Mouse (Mus musculus) limb, embryonic 12.5 days (tissue): ENCODE measurements around the gene Cdk14. TPM values are rescaled to one million over a fixed set of nuclear protein-coding genes. Genes with fewer than 3 reads are reported as not detected.

ENCODE experiments used
- ATAC-seq: fragments of 200-750 bp; cut with Nextera tagmentation; 2 replicates; pipeline ENCODE4 v1.8.0; 2017; ENCODE audit warnings: low read depth, moderate TSS enrichment; ENCODE audit not compliant: insufficient number of reproducible peaks, insufficient read depth, low FRiP score, low TSS enrichment
- H3K27ac ChIP-seq: fragments of 300-500 bp; sonication (generic); 2 replicates; pipeline ENCODE4 v1.5.1; 2016; ENCODE audit warnings: mild to moderate bottlenecking, moderate library complexity
- H3K27me3 ChIP-seq: fragments of 300-500 bp; sonication (generic); 2 replicates; pipeline ENCODE4 v1.6.1; 2016; ENCODE audit warnings: mild to moderate bottlenecking, moderate library complexity
- H3K36me3 ChIP-seq: fragments of 300-500 bp; sonication (generic); 2 replicates; pipeline ENCODE4 v1.6.1; 2016; ENCODE audit warnings: mild to moderate bottlenecking, moderate library complexity
- H3K4me1 ChIP-seq: fragments of 300-500 bp; sonication (generic); replicated peaks from 2 replicates; pipeline ENCODE4 v1.6.1; 2016
- H3K4me2 ChIP-seq: fragments of 300-500 bp; sonication (generic); 2 replicates; pipeline ENCODE4 v1.6.1; 2016; ENCODE audit warnings: mild to moderate bottlenecking, moderate library complexity
- H3K4me3 ChIP-seq: fragments of 300-500 bp; sonication (generic); replicated peaks from 2 replicates; pipeline ENCODE4 v1.5.1; 2016; ENCODE audit warnings: mild to moderate bottlenecking
- H3K9ac ChIP-seq: fragments of 300-500 bp; sonication (generic); replicated peaks from 2 replicates; pipeline ENCODE4 v1.6.1; 2016; ENCODE audit warnings: mild to moderate bottlenecking, moderate library complexity
- H3K9me3 ChIP-seq: fragments of 300-500 bp; sonication (generic); 2 replicates; pipeline ENCODE4 v1.6.1; 2016; ENCODE audit warnings: mild to moderate bottlenecking, moderate library complexity
- WGBS: fragments of 180-500 bp; shearing (Covaris S2); methylation state at CpG from one replicate; pipeline ENCODE4 v1.1.7; 2016; 5-methylcytosine and 5-hydroxymethylcytosine counted together
- polyA plus RNA-seq: library from polyadenylated mRNA; unstranded; fragments of >200 nt; fragmentation: Nextera tagmentation; extraction: Ambion mirVana; gene quantifications from 2 replicates; pipeline ENCODE4 v1.2.1, GENCODE M21; 2016

The Cdk14 gene
- polyA plus RNA-seq, 1 experiment from 2014 or later: 27.6 TPM

DNA sequence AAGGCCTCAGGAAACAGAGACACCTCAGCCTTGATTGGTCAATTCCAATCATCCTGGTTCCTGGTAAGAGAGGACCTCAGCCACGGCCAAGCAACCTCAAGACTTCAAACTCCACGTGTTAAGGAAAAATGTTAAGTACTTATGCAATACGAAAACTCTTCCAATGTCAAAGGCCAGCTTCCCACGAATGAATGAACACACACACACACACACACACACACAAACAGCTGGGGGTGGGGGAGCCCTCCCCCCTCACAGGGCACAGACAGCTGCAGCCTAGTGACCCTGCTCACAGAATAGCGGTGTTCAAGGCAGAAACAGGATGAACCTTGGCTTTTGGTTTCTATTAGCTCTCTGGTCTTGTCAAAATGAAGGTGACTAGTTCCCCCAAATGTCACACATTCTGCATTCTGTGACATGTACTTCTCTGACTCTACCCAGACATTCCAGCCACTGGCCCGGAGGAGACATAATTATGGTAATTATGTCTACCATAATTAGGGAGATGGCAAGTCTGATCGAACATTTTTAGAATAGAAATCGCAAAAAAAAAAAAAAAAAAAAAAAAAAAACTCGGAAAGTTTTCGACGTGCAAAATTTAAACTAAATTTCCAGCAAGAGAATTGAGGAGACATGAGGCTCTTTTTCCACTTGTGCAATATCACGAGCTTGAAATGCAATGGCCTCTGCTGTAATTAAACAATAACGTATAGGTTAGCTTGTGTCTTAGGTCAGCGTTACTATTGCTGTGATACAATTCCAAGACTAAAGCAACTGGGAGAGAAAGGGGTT is 54.6 kb downstream of the Cdk14 start:
- Histone ChIP-seq H3K4me1 (no peaks in the 10 kb centered on the region), H3K9ac (no peak overlapping the region), H3K4me3 (no peak overlapping the region), H3K27me3 (no peaks in the 10 kb centered on the region), H3K9me3 (no peaks in the 10 kb centered on the region), H3K27ac (no peak overlapping the region), H3K4me2 (no peak overlapping the region), H3K36me3 (peaks cover 17% of the 10 kb centered on the region)
- no peak for ATAC-seq
- WGBS: 82% methylated on average over 14 of the region's 14 CpGs

DNA sequence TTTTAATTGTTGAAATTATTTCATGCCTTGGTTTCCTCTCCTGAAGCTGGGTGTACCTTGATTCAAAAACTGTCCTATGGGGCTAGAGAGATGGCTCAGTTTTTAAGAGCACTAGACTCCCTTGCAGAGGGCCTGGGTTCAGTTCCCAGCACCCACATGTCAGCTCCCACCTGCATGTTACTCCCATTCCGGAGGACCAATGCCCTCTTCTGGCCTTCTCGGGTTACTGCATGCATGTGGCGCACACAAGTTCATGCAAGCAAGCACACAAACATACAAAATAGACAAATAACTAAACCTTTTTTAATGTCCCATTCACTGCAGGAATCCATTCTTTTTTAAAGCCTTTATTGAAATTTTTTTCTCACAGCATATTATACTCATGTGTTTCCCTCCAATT is 58.4 kb downstream of the Cdk14 start:
- peaks cover 14% of the 10 kb centered on the region; the same call in 1 of the 2 replicates for H3K36me3 ChIP-seq
- WGBS: 92% methylated on average over 3 of the region's 3 CpGs
- H3K4me2 ChIP-seq: no peak overlapping the region
- H3K27ac ChIP-seq: no peak overlapping the region
- H3K4me3 ChIP-seq: no peak overlapping the region
- H3K4me1 ChIP-seq: peaks cover 9% of the 10 kb centered on the region; the same call in 1 of the 2 replicates
- H3K9me3 ChIP-seq: no peaks in the 10 kb centered on the region
- no peaks in the 10 kb centered on the region for H3K27me3 ChIP-seq
- H3K9ac ChIP-seq: no peak overlapping the region
- ATAC-seq: no peak

DNA sequence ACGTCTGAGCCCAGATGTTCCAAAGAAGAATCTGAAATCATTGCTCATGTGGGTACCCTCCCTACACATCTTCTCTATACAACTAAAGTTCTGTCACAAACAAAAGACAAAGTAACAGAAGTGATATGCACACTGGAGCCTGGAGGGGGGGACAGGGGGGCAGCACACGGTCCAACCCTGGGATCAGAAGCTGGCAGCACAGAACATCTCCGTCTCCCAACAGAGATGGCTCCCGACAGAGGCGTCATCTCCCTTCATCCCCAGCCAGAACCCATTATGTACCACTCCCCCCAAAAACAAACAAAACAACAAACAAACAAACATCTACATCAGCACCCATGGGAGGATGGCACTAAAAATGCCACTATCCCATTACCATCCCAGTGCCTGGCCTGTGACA is 59.8 kb downstream of the Cdk14 start:
- WGBS: 79% methylated on average over 5 of the region's 5 CpGs
- no peaks in the 10 kb centered on the region for H3K27me3 ChIP-seq
- H3K27ac ChIP-seq: no peak overlapping the region
- H3K4me3 ChIP-seq: no peak overlapping the region
- no peak for ATAC-seq
- peaks cover 14% of the 10 kb centered on the region; the same call in 1 of the 2 replicates for H3K36me3 ChIP-seq
- H3K4me1 ChIP-seq: peaks cover 15% of the 10 kb centered on the region; the same call in 1 of the 2 replicates
- no peaks in the 10 kb centered on the region for H3K9me3 ChIP-seq
- no peak overlapping the region for H3K9ac ChIP-seq
- H3K4me2 ChIP-seq: no peak overlapping the region

DNA sequence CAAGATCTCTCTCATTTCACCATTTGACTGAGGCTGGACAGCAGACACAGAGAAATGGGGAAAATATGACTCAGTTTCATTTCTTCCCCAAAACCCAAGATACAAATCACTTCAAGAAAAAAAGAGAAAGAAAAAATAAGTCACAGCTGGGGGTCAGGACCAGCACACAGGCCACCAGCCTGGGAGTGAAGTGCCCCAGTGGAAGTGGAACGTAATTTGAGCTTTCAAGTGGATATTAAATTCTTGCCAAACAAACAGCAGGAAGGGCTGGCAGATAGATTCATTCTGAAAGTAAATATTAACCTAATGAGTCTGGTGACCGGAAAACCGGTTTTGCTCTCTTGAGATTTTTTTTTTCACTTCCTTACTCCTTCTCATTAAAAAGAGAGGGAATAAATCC is 60.2 kb downstream of the Cdk14 start:
- no peak overlapping the region for H3K27ac ChIP-seq
- peaks cover 14% of the 10 kb centered on the region; the same call in 1 of the 2 replicates for H3K36me3 ChIP-seq
- H3K9me3 ChIP-seq: no peaks in the 10 kb centered on the region
- H3K4me2 ChIP-seq: no peak overlapping the region
- no peaks in the 10 kb centered on the region for H3K27me3 ChIP-seq
- H3K4me3 ChIP-seq: no peak overlapping the region
- WGBS: 44% methylated on average over 3 of the region's 3 CpGs
- peaks cover 19% of the 10 kb centered on the region for H3K4me1 ChIP-seq
- ATAC-seq: no peak
- H3K9ac ChIP-seq: no peak overlapping the region

DNA sequence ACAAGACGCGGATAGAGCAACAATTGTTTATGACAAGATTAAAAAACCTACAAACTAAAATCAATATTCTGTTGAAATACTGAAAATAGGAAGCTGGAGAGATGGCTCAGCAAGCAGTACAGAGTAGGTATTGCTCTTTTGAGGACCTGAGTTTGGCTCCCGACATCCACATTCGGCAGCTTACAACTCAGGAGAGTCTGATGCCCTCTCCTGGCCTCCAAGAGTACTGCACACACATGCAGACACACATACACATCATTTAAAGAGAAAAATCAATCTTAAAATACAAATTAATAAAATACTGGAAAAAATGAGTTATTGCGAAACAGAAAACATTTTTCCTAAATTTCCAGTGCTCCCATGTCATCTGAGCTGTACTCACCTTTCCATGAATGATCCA is 60.7 kb downstream of the Cdk14 start:
- Histone ChIP-seq H3K27ac (no peak overlapping the region), H3K9ac (no peak overlapping the region), H3K27me3 (no peaks in the 10 kb centered on the region), H3K36me3 (peaks cover 12% of the 10 kb centered on the region; the same call in 1 of the 2 replicates), H3K4me1 (peaks cover 21% of the 10 kb centered on the region), H3K4me2 (no peak overlapping the region), H3K9me3 (no peaks in the 10 kb centered on the region), H3K4me3 (no peak overlapping the region)
- ATAC-seq: no peak
- 96% methylated on average over 5 of the region's 5 CpGs for WGBS

DNA sequence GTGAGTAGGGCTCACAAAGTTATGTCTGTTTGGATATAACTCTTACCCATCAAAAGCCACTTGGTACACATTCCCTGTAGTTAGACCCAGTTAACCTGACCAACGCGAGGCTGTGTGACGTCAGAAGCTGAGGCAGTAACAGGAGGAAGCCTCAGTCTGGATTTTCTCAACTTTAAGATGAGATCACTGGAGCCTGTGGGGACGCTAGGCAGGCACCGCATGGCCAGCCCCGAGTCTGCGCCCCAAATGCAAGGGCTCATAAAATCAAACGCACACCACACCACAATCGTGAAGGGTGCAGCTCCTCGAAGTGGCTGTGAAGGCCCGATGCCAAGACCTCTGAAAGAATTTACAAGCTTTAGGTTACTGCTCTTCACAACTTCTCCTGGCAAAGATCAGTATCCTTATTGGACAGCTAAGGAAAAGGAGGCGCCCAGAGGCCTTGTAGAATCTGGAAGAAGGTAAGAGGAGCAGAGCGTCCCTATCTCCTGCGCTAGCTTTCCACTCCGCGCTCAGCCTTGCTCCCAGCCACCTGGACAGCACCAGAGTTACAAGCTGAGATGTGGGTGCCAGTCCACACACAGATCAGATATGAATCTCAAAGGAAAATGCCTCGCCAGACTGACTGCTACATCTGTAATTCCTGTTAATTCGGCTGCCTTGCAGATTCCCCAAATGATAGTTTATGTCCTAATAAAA is 61.9 kb downstream of the Cdk14 start:
- WGBS: 51% methylated on average over 18 of the region's 18 CpGs
- no peaks in the 10 kb centered on the region for H3K27me3 ChIP-seq
- H3K36me3 ChIP-seq: peaks cover 1% of the 10 kb centered on the region; the same call in 1 of the 2 replicates
- H3K4me1 ChIP-seq: peaks cover 27% of the 10 kb centered on the region
- H3K9me3 ChIP-seq: no peaks in the 10 kb centered on the region
- no peak for ATAC-seq
- no peak overlapping the region for H3K9ac ChIP-seq
- H3K4me3 ChIP-seq: no peak overlapping the region
- H3K4me2 ChIP-seq: no peak overlapping the region
- H3K27ac ChIP-seq: no peak overlapping the region

DNA sequence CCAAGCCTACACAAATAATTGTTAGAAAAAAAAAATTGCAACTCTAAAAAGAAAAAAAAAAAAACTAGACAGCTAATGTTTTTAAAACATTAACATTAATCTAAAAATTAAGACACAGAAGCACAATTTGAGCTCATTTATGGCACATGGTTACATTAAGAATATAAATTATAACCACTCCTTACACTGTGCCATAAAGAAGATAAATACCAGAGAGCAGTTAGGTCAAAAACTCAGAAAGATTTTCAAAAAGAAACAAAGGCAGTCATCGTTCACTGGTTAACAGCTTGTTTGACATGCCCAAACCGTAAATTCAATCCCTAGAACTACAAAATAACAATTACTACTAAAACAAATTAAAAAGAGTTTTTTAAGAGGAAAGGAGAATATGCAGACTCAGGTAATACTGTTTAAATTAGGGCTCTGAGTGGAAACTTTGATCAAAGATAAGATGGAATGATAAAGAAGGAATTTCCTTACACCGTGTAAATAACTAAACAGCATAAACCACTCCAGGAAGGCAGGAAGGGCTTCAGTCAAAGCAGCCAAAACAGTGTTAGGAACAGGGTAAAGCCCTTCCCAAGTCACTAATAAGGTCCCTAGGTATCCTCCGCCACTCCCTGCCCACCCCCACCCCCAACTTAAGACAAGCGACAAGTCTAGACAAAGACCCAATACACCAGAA is 65.3 kb downstream of the Cdk14 start:
- no peak overlapping the region for H3K4me2 ChIP-seq
- no peak overlapping the region for H3K9ac ChIP-seq
- H3K27ac ChIP-seq: no peak overlapping the region
- no peaks in the 10 kb centered on the region for H3K9me3 ChIP-seq
- H3K4me3 ChIP-seq: no peak overlapping the region
- no peak for ATAC-seq
- WGBS: 13% methylated on average over 5 of the region's 5 CpGs
- H3K4me1 ChIP-seq: peaks cover 27% of the 10 kb centered on the region
- H3K36me3 ChIP-seq: no peaks in the 10 kb centered on the region
- no peaks in the 10 kb centered on the region for H3K27me3 ChIP-seq

DNA sequence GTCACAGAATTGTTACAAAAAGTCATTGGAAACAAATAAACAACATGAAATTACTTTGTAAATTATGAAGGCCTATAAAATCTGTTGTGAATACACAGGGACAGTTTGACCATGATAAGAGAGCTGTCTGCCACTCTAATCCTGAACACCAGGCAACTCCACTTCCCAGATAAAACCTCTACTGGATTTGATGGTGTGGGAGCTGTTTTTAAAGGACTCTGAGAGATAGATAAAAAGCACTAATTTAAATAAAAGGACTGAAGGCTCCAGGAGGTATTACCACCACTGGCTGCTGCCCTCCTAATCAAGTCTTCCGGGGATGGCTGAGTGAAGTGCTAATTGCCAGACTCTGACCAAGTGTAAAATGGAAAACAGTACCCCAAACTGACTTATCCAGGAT is 66.2 kb downstream of the Cdk14 start:
- Histone ChIP-seq H3K9ac (no peak overlapping the region), H3K27ac (no peak overlapping the region), H3K9me3 (no peaks in the 10 kb centered on the region)

DNA sequence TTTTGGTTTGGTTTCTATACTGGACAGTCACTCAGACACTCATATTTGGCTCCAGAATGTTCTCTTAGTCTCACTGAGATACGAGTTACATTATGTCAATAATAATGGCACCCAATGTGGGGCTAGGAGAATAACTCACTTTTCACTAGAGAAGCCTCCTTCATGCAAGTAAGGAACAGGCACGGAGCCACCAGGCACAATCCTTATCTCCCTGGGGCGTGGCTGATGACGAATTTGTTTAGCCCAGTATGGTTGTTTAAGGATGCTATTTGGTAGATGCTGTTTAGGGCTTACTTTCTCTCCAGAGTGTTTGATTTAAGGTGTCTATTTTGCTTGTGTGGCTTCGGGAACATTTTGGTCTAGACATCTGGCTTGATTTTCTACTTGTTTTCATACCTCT is 75.5 kb downstream of the Cdk14 start:
- Histone ChIP-seq H3K4me2 (no peak overlapping the region), H3K4me1 (peaks cover 28% of the 10 kb centered on the region), H3K27ac (no peak overlapping the region), H3K9ac (no peak overlapping the region), H3K9me3 (no peaks in the 10 kb centered on the region), H3K36me3 (no peaks in the 10 kb centered on the region), H3K4me3 (no peak overlapping the region), H3K27me3 (no peaks in the 10 kb centered on the region)
- ATAC-seq: no peak
- WGBS: 75% methylated on average over 5 of the region's 5 CpGs

More for the DNA sequence above, 66.2 kb downstream of the Cdk14 start:
- H3K4me1 ChIP-seq: peaks cover 27% of the 10 kb centered on the region
- no peak overlapping the region for H3K4me2 ChIP-seq
- WGBS: 10% methylated on average over 1 of the region's 1 CpGs
- H3K4me3 ChIP-seq: no peak overlapping the region
- no peaks in the 10 kb centered on the region for H3K27me3 ChIP-seq
- ATAC-seq: no peak
- no peaks in the 10 kb centered on the region for H3K36me3 ChIP-seq

DNA sequence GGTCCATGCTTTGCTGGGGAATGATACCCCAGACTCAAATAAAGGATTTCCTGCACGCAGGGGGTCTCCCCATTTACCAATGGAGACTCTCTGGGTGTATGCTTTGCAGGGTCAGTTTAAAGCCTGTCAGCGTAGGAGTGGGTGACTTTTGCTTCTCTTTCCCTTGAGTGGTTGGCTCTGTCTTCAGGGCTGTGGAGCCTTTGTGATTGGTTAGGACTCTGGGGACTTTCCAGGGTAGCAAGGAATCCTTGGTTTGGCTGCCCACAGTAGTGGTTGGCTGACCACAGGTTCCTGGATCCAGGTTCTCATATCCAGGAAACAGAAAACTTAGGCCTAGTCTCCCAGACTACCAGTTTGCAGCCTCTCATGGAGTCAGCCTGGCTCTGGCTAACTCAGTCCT is 76.4 kb downstream of the Cdk14 start:
- no peak for ATAC-seq
- WGBS: 86% methylated on average over 2 of the region's 2 CpGs
- Histone ChIP-seq H3K9me3 (no peaks in the 10 kb centered on the region), H3K27ac (peak overlapping the region; percentile 86), H3K4me3 (no peak overlapping the region), H3K4me1 (peaks cover 28% of the 10 kb centered on the region), H3K4me2 (no peak overlapping the region), H3K9ac (no peak overlapping the region), H3K36me3 (no peaks in the 10 kb centered on the region), H3K27me3 (no peaks in the 10 kb centered on the region)

DNA sequence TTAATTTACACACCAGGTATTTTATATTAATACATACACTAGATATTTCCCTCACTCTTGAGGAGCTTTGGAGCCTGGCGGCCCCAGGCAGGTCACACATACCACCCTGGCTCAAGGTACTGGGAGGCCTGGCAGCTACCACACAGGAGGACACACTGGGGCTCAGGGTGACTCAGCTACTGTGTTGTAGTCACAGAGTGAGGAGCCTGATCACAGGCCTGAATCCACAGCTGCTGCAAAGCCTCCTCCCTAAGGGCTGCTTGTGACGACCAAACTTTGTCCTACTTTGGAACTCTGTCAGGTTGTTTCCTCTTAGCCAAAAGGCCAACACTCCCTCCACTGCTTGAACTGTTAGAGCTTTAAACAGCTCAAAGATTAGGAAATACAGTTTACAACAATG is 76.8 kb downstream of the Cdk14 start:
- ATAC-seq: peak; percentile 76; the same call in 1 of the 2 replicates
- Histone ChIP-seq H3K4me1 (peaks cover 28% of the 10 kb centered on the region), H3K4me2 (no peak overlapping the region), H3K4me3 (no peak overlapping the region), H3K9ac (no peak overlapping the region), H3K36me3 (no peaks in the 10 kb centered on the region), H3K9me3 (no peaks in the 10 kb centered on the region), H3K27ac (peak overlapping the region; percentile 86), H3K27me3 (no peaks in the 10 kb centered on the region)
- 42% methylated on average over 2 of the region's 2 CpGs for WGBS
